Mouse (Mus musculus): ENCODE data around the gene Hp1bp3. TPM values are rescaled to one million over a fixed set of nuclear protein-coding genes. Genes with fewer than 3 reads are reported as not detected.

Gene Hp1bp3
- polyA plus RNA-seq, 1 experiment from 2014 or later, result 257 TPM

GRCm38 (mm10) chr4:138185961-138186360 lies 30.1 kb upstream of the Hp1bp3 start:
- Histone ChIP-seq H3K27me3 (ENCODE audit: control insufficient read depth, insufficient read depth, low read length) (no peaks in the 10 kb centered on the region), H3K36me3 (ENCODE audit: control insufficient read depth, insufficient read depth, low read length) (peaks cover 90% of the 10 kb centered on the region), H3K9me3 (ENCODE audit: control insufficient read depth, low read length) (no peaks in the 10 kb centered on the region), H3K4me1 (ENCODE audit: control insufficient read depth, insufficient read depth, low read length) (no peaks in the 10 kb centered on the region), H3K27ac (replicated peaks; ENCODE audit: low read depth, low read length) (no peak overlapping the region), H3K9ac (replicated peaks; ENCODE audit: low read length) (no peak overlapping the region), H3K4me2 (ENCODE audit: low read length) (no peak overlapping the region), H3K4me3 (replicated peaks; ENCODE audit: low read depth, low read length) (no peak overlapping the region)
- 96% methylated on average over 7 of the region's 7 CpGs for WGBS
- no peak for DNase-seq
- ATAC-seq (ENCODE audit: low FRiP score, low TSS enrichment), result no peak

DNA sequence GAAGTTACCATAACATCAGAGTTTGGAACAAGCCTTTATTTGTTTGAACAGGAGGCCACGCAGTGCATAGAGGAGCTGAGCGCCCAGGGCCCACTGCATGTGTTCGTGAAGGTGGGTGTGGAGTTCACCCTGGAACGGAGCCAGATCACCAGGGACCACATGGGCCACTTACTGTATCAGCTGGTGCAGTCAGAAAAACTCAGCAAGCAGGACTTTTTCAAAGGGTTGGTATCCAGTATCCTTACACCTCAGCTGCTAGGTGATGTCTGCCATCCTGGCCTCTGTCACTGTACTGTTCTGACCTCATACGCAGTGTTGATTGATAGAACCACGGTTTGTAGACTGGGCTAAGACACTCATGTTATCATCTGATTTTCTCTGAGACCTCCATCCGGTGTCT lies 28.1 kb upstream of the Hp1bp3 start:
- no peak overlapping the region for H3K4me2 ChIP-seq (ENCODE audit: low read length)
- 90% methylated on average over 7 of the region's 7 CpGs for WGBS
- H3K9me3 ChIP-seq (ENCODE audit: control insufficient read depth, low read length), result no peaks in the 10 kb centered on the region
- H3K36me3 ChIP-seq (ENCODE audit: control insufficient read depth, insufficient read depth, low read length), result peaks cover 92% of the 10 kb centered on the region
- H3K4me1 ChIP-seq (ENCODE audit: control insufficient read depth, insufficient read depth, low read length), result no peaks in the 10 kb centered on the region
- no peak overlapping the region for H3K4me3 ChIP-seq (replicated peaks; ENCODE audit: low read depth, low read length)
- no peak overlapping the region for H3K27ac ChIP-seq (replicated peaks; ENCODE audit: low read depth, low read length)
- H3K9ac ChIP-seq (replicated peaks; ENCODE audit: low read length), result no peak overlapping the region
- no peaks in the 10 kb centered on the region for H3K27me3 ChIP-seq (ENCODE audit: control insufficient read depth, insufficient read depth, low read length)
- ATAC-seq (ENCODE audit: low FRiP score, low TSS enrichment) (no peak), DNase-seq (no peak)

DNA sequence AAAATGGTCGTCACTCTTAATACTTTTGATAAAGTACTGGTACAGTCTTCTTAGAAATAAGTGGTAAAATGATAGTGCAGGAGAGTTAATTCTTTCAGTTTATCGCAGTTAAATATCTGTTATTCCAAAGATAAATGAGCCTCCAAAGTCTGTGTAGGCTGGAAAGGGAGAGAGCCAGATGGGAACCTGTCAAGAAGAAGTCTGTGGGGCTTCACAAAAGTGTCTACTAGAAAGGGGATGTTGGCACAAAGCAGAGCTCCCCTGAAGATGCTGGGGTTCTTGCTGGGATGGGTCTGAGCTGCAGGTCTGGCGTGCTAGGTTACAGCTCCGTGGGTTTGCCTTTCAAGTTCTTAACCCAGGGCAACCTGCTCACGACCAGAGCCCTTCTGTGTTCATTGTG lies 23.5 kb upstream of the Hp1bp3 start:
- H3K9me3 ChIP-seq (ENCODE audit: control insufficient read depth, low read length), result no peaks in the 10 kb centered on the region
- H3K36me3 ChIP-seq (ENCODE audit: control insufficient read depth, insufficient read depth, low read length), result peaks cover 97% of the 10 kb centered on the region
- H3K4me2 ChIP-seq (ENCODE audit: low read length), result no peak overlapping the region
- H3K27ac ChIP-seq (replicated peaks; ENCODE audit: low read depth, low read length), result no peak overlapping the region
- no peak overlapping the region for H3K4me3 ChIP-seq (replicated peaks; ENCODE audit: low read depth, low read length)
- H3K4me1 ChIP-seq (ENCODE audit: control insufficient read depth, insufficient read depth, low read length), result no peaks in the 10 kb centered on the region
- DNase-seq (no peak), ATAC-seq (ENCODE audit: low FRiP score, low TSS enrichment) (no peak)
- no peaks in the 10 kb centered on the region for H3K27me3 ChIP-seq (ENCODE audit: control insufficient read depth, insufficient read depth, low read length)
- 92% methylated on average over 5 of the region's 5 CpGs for WGBS
- H3K9ac ChIP-seq (replicated peaks; ENCODE audit: low read length), result no peak overlapping the region

DNA sequence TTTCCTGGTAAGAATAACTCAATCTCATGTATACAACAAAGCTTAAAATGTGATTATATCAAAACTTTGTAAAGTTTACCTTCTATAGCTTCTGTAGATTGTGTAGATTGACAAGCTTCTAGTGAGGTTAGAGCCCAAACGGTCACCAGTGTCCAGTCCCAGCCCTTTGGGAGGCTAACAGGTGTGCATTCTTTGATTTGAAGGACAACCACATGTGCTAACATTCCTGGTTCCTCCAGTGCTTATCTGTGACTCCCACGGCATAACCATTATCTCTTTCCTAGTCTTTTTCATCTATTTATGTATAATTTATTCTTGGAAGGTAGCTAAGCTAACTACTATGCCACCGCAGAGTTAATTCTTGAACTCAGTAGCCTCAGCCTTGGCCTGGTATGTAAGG lies 15.3 kb upstream of the Hp1bp3 start:
- 94% methylated on average over 3 of the region's 3 CpGs for WGBS
- no peaks in the 10 kb centered on the region for H3K27me3 ChIP-seq (ENCODE audit: control insufficient read depth, insufficient read depth, low read length)
- H3K36me3 ChIP-seq (ENCODE audit: control insufficient read depth, insufficient read depth, low read length), result peaks cover 92% of the 10 kb centered on the region
- DNase-seq, result no peak
- no peak overlapping the region for H3K9ac ChIP-seq (replicated peaks; ENCODE audit: low read length)
- no peaks in the 10 kb centered on the region for H3K4me1 ChIP-seq (ENCODE audit: control insufficient read depth, insufficient read depth, low read length)
- no peak overlapping the region for H3K4me2 ChIP-seq (ENCODE audit: low read length)
- H3K27ac ChIP-seq (replicated peaks; ENCODE audit: low read depth, low read length), result no peak overlapping the region
- no peak overlapping the region for H3K4me3 ChIP-seq (replicated peaks; ENCODE audit: low read depth, low read length)
- no peak for ATAC-seq (ENCODE audit: low FRiP score, low TSS enrichment)
- H3K9me3 ChIP-seq (ENCODE audit: control insufficient read depth, low read length), result no peaks in the 10 kb centered on the region

GRCm38 (mm10) chr4:138201696-138202095 lies 14.4 kb upstream of the Hp1bp3 start:
- Histone ChIP-seq H3K4me1 (ENCODE audit: control insufficient read depth, insufficient read depth, low read length) (no peaks in the 10 kb centered on the region), H3K27me3 (ENCODE audit: control insufficient read depth, insufficient read depth, low read length) (no peaks in the 10 kb centered on the region), H3K4me2 (ENCODE audit: low read length) (no peak overlapping the region), H3K9ac (replicated peaks; ENCODE audit: low read length) (no peak overlapping the region), H3K4me3 (replicated peaks; ENCODE audit: low read depth, low read length) (no peak overlapping the region), H3K9me3 (ENCODE audit: control insufficient read depth, low read length) (no peaks in the 10 kb centered on the region), H3K27ac (replicated peaks; ENCODE audit: low read depth, low read length) (no peak overlapping the region), H3K36me3 (ENCODE audit: control insufficient read depth, insufficient read depth, low read length) (peaks cover 91% of the 10 kb centered on the region)
- DNase-seq (no peak), ATAC-seq (ENCODE audit: low FRiP score, low TSS enrichment) (no peak)
- WGBS, result 90% methylated on average over 9 of the region's 9 CpGs

- peaks cover 48% of the 10 kb centered on the region for H3K36me3 ChIP-seq (ENCODE audit: control insufficient read depth, insufficient read depth, low read length)
- ATAC-seq (ENCODE audit: low FRiP score, low TSS enrichment), result no peak
These were observed 6.0 kb upstream of the Hp1bp3 start for GRCm38 (mm10) chr4:138210116-138210515.

GRCm38 (mm10) chr4:138213861-138214260 lies 2.2 kb upstream of the Hp1bp3 start:
- Histone ChIP-seq H3K36me3 (ENCODE audit: control insufficient read depth, insufficient read depth, low read length) (peaks cover 21% of the 10 kb centered on the region), H3K9me3 (ENCODE audit: control insufficient read depth, low read length) (no peaks in the 10 kb centered on the region), H3K27me3 (ENCODE audit: control insufficient read depth, insufficient read depth, low read length) (no peaks in the 10 kb centered on the region), H3K4me1 (ENCODE audit: control insufficient read depth, insufficient read depth, low read length) (peaks cover 15% of the 10 kb centered on the region), H3K4me3 (replicated peaks; ENCODE audit: low read depth, low read length) (no peak overlapping the region), H3K4me2 (ENCODE audit: low read length) (no peak overlapping the region), H3K27ac (replicated peaks; ENCODE audit: low read depth, low read length) (no peak overlapping the region), H3K9ac (replicated peaks; ENCODE audit: low read length) (no peak overlapping the region)
- ATAC-seq (ENCODE audit: low FRiP score, low TSS enrichment) (no peak), DNase-seq (no peak)
- WGBS, result 87% methylated on average over 3 of the region's 3 CpGs

More at GRCm38 (mm10) chr4:138210116-138210515, 6.0 kb upstream of the Hp1bp3 start:
- H3K27me3 ChIP-seq (ENCODE audit: control insufficient read depth, insufficient read depth, low read length), result no peaks in the 10 kb centered on the region
- no peak overlapping the region for H3K27ac ChIP-seq (replicated peaks; ENCODE audit: low read depth, low read length)
- no peaks in the 10 kb centered on the region for H3K4me1 ChIP-seq (ENCODE audit: control insufficient read depth, insufficient read depth, low read length)
- H3K4me2 ChIP-seq (ENCODE audit: low read length), result no peak overlapping the region
- H3K4me3 ChIP-seq (replicated peaks; ENCODE audit: low read depth, low read length), result no peak overlapping the region
- 90% methylated on average over 5 of the region's 5 CpGs for WGBS
- DNase-seq, result no peak
- no peak overlapping the region for H3K9ac ChIP-seq (replicated peaks; ENCODE audit: low read length)
- no peaks in the 10 kb centered on the region for H3K9me3 ChIP-seq (ENCODE audit: control insufficient read depth, low read length)

DNA sequence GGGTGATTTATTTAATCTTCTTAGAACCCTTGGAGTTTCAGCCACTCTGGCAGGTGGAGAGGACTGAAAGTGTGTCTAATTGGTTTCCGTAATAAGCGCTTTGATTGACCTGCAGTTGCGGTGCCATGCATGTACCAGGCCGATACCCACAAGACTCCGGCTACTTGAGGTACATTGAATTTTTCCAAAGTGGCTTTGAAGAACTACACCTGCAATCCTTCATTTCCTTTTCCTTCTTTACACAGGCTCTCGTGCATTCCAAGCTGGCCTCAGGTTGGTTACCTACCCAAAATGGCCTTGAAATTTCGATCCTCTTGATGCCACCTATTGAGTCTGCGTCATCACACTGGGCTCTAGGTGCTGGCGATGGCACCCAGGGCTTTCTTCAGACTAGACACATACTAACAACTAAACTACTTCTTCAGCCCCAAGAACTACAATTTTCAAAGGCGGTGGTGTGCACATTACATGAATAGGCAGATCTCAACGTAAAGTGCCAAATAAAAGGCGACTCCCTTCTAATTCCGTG lies 361 bp upstream of the Hp1bp3 start:
- 41% methylated on average over 13 of the region's 13 CpGs for WGBS
- peaks cover 10% of the 10 kb centered on the region; the same call in 1 of the 2 replicates for H3K36me3 ChIP-seq (ENCODE audit: control insufficient read depth, insufficient read depth, low read length)
- peaks cover 23% of the 10 kb centered on the region for H3K4me1 ChIP-seq (ENCODE audit: control insufficient read depth, insufficient read depth, low read length)
- peak overlapping the region; percentile 99 for H3K9ac ChIP-seq (replicated peaks; ENCODE audit: low read length)
- DNase-seq (peak; percentile 8), ATAC-seq (ENCODE audit: low FRiP score, low TSS enrichment) (no peak)
- peak overlapping the region; percentile 100 for H3K27ac ChIP-seq (replicated peaks; ENCODE audit: low read depth, low read length)
- H3K4me3 ChIP-seq (replicated peaks; ENCODE audit: low read depth, low read length), result peak overlapping the region; percentile 94
- no peaks in the 10 kb centered on the region for H3K27me3 ChIP-seq (ENCODE audit: control insufficient read depth, insufficient read depth, low read length)
- H3K4me2 ChIP-seq (ENCODE audit: low read length), result peak overlapping the region; percentile 78
- H3K9me3 ChIP-seq (ENCODE audit: control insufficient read depth, low read length), result no peaks in the 10 kb centered on the region

- Histone ChIP-seq H3K27ac (replicated peaks; ENCODE audit: low read depth, low read length) (peak overlapping the region; percentile 100), H3K9ac (replicated peaks; ENCODE audit: low read length) (peak overlapping the region; percentile 99), H3K4me2 (ENCODE audit: low read length) (peak overlapping the region; percentile 92), H3K27me3 (ENCODE audit: control insufficient read depth, insufficient read depth, low read length) (no peaks in the 10 kb centered on the region), H3K4me3 (replicated peaks; ENCODE audit: low read depth, low read length) (peak overlapping the region; percentile 94), H3K36me3 (ENCODE audit: control insufficient read depth, insufficient read depth, low read length) (peaks cover 8% of the 10 kb centered on the region), H3K9me3 (ENCODE audit: control insufficient read depth, low read length) (no peaks in the 10 kb centered on the region), H3K4me1 (ENCODE audit: control insufficient read depth, insufficient read depth, low read length) (peaks cover 23% of the 10 kb centered on the region)
- peak; percentile 99 for DNase-seq
- peak; percentile 95 for ATAC-seq (ENCODE audit: low FRiP score, low TSS enrichment)
- under 1% methylated on average over 58 of the region's 68 CpGs for WGBS
These were observed 846 bp downstream of the Hp1bp3 start for GRCm38 (mm10) chr4:138216891-138217392.
